In genomic region chr10:21335534-21335933, GRCm38 (mm10) we compare ENCODE assay signal across 21 mouse cellular contexts. TPM values are rescaled to one million over a fixed set of nuclear protein-coding genes. Genes with fewer than 3 reads are reported as not detected.
DNase-seq lines count a peak whose midpoint lies in the region; ATAC-seq and TF ChIP-seq lines count a peak whose summit lies in the region.
"Had no signal": no experiment of that assay in that cellular context is flagged by ENCODE, and none has a peak within 500 bp of the region (broad histone marks: within the 10 kb centered on the region; RNA-seq: fewer than 3 reads in every experiment).

No protein-coding gene starts in this region.

- H3K4me1 ChIP-seq in lung, postnatal 0 days (ENCODE audit: insufficient read depth, low read depth, low read length) = no peaks in the 10 kb centered on the region
- H3K4me1 ChIP-seq in kidney, embryonic 16.5 days (ENCODE audit: insufficient read depth, low read length) = no peaks in the 10 kb centered on the region
- H3K4me1 ChIP-seq: embryonic facial prominence, embryonic 13.5 days; hindbrain, embryonic 12.5 days; kidney, embryonic 15.5 days; limb, embryonic 13.5 days had no signal

- H3K36me3 ChIP-seq in lung, postnatal 0 days (ENCODE audit: insufficient read depth, low read length) = 0 out of 2 replicates have a peak, but pooled peaks cover 3% of the 10 kb centered on the region
- peaks cover 27% of the 10 kb centered on the region for H3K36me3 ChIP-seq in kidney, embryonic 16.5 days (ENCODE audit: insufficient read depth, low read length)

- no peak for ATAC-seq in lung, postnatal 0 days
- peak; percentile 39; the same call in 1 of the 2 replicates for ATAC-seq in granulocyte monocyte progenitor cell, adult 5-6 weeks (replicated peaks; ENCODE audit: poor library complexity, severe bottlenecking)
- ATAC-seq in kidney, embryonic 16.5 days (ENCODE audit: low FRiP score, low TSS enrichment) = no peak
- ATAC-seq: intestine, embryonic 16.5 days had no signal

- DNase-seq in lung, postnatal 0 days (ENCODE audit: low spot score) = peak; percentile 7
- DNase-seq in lung, adult 18-20 months = no peak
- peak; percentile 24 for DNase-seq in 3T3-L1 (ENCODE audit: low read depth, low spot score)
- peak; percentile 45 for DNase-seq in CD4-positive helper T cell, adult 2 months (ENCODE audit: low read depth, low spot score)
- no peak for DNase-seq in gastrocnemius, postnatal 10 days
- DNase-seq: adrenal gland, adult 8-10 months; cerebellum, postnatal 10 days; heart, postnatal 10 days; layer of hippocampus, postnatal 36 days; right cerebral cortex, postnatal 25 days had no signal

- H3K27me3 ChIP-seq in lung, postnatal 0 days (replicated peaks; ENCODE audit: insufficient read depth, low read length) = no peaks in the 10 kb centered on the region
- H3K27me3 ChIP-seq in kidney, embryonic 16.5 days (ENCODE audit: insufficient read depth, low read length) = no peaks in the 10 kb centered on the region
- H3K27me3 ChIP-seq: embryonic facial prominence, embryonic 13.5 days; hindbrain, embryonic 12.5 days; kidney, embryonic 15.5 days; limb, embryonic 13.5 days had no signal

- no peak overlapping the region for H3K4me2 ChIP-seq in lung, postnatal 0 days (replicated peaks; ENCODE audit: low read depth, low read length)
- no peak overlapping the region for H3K4me2 ChIP-seq in kidney, embryonic 16.5 days (replicated peaks; ENCODE audit: low read depth, low read length)
- H3K4me2 ChIP-seq: embryonic facial prominence, embryonic 13.5 days; heart, embryonic 11.5 days; hindbrain, embryonic 12.5 days; kidney, embryonic 15.5 days; limb, embryonic 13.5 days had no signal

- H3K27ac ChIP-seq in lung, postnatal 0 days (ENCODE audit: low read length) = no peak overlapping the region
- H3K27ac ChIP-seq in kidney, embryonic 16.5 days (ENCODE audit: low read length) = no peak overlapping the region
- H3K27ac ChIP-seq: embryonic facial prominence, embryonic 13.5 days; hindbrain, embryonic 12.5 days; kidney, embryonic 15.5 days; layer of hippocampus, adult 2 months; limb, embryonic 13.5 days had no signal

- no peak for TF ChIP-seq EP300 in lung, postnatal 0 days (IDR thresholded peaks at IDR 0.05)

- no peak overlapping the region for H3K4me3 ChIP-seq in lung, postnatal 0 days (ENCODE audit: low read depth, low read length)
- no peak overlapping the region for H3K4me3 ChIP-seq in kidney, embryonic 16.5 days (ENCODE audit: low read length)
- H3K4me3 ChIP-seq: embryonic facial prominence, embryonic 13.5 days; hindbrain, embryonic 12.5 days; kidney, embryonic 15.5 days; layer of hippocampus, adult 2 months; limb, embryonic 13.5 days; myocyte had no signal

- TF ChIP-seq CTCF in lung, postnatal 0 days (IDR thresholded peaks at IDR 0.05) = no peak

- 98% methylated on average over 5 of the region's 5 CpGs for WGBS in lung, postnatal 0 days
- WGBS in kidney, embryonic 16.5 days = 94% methylated on average over 5 of the region's 5 CpGs

- no peak overlapping the region for H3K9ac ChIP-seq in lung, postnatal 0 days (replicated peaks; ENCODE audit: low read depth)
- no peak overlapping the region for H3K9ac ChIP-seq in kidney, embryonic 16.5 days (replicated peaks; ENCODE audit: low read length)
- H3K9ac ChIP-seq: embryonic facial prominence, embryonic 13.5 days; hindbrain, embryonic 12.5 days; kidney, embryonic 15.5 days; limb, embryonic 13.5 days had no signal

- no peaks in the 10 kb centered on the region for H3K9me3 ChIP-seq in lung, postnatal 0 days (ENCODE audit: low read length)
- H3K9me3 ChIP-seq in kidney, embryonic 16.5 days (ENCODE audit: low read length) = peaks cover 5% of the 10 kb centered on the region; the same call in 1 of the 2 replicates
- H3K9me3 ChIP-seq: hindbrain, embryonic 12.5 days had no signal

RNA-seq across cellular contexts. Expression of gene Hbs1l, which starts 39.8 kb away (rescaled TPM):
- 42.2 and 45.1 TPM in 2 replicates for polyA plus RNA-seq in lung, postnatal 0 days (2015; fragmentation: Nextera tagmentation; extraction: Ambion mirVana)
- total RNA-seq in granulocyte monocyte progenitor cell, adult 5-6 weeks (2014; fragmentation: Nextera tagmentation) = 53.8 and 73.3 TPM in 2 replicates
- total RNA-seq in granulocyte monocyte progenitor cell, adult 5-6 weeks (2017) = 81.5 and 87.9 TPM in 2 replicates
- 10 to 100 TPM; 57.0 to 57.7 TPM for total RNA-seq in gastrocnemius, postnatal 10 days (2021)
- 99.8 and 99.9 TPM in 2 replicates for polyA plus RNA-seq in kidney, embryonic 16.5 days (2015; fragmentation: Nextera tagmentation; extraction: Ambion mirVana)

RNA-seq across cellular contexts. Expression of gene Aldh8a1, which starts 41.6 kb away (rescaled TPM):
- 0.07 and 0.12 TPM in 2 replicates for polyA plus RNA-seq in lung, postnatal 0 days (2015; fragmentation: Nextera tagmentation; extraction: Ambion mirVana)
- not detected in 2 replicates for total RNA-seq in granulocyte monocyte progenitor cell, adult 5-6 weeks (2014; fragmentation: Nextera tagmentation)
- total RNA-seq in granulocyte monocyte progenitor cell, adult 5-6 weeks (2017) = not detected in 2 replicates
- total RNA-seq in gastrocnemius, postnatal 10 days (2021) = under 1 TPM in 1 of 2 experiments, not detected in 1; 0.29 TPM
- polyA plus RNA-seq in kidney, embryonic 16.5 days (2015; fragmentation: Nextera tagmentation; extraction: Ambion mirVana) = 4.5 and 5.1 TPM in 2 replicates
- total RNA-seq: heart, postnatal 10 days had no signal
- polyA plus RNA-seq: embryonic facial prominence, embryonic 13.5 days; forebrain, embryonic 16.5 days; myocyte had no signal

Comparison
In these comparisons a context has a peak if more than half of its experiments do, and no peak if none do; other contexts are left out.
1. DNase-seq: peak in lung, postnatal 0 days (single experiment), 3T3-L1 (single experiment) and CD4-positive helper T cell, adult 2 months (single experiment); none in lung, adult 18-20 months (0 of 2) and gastrocnemius, postnatal 10 days (single experiment).